Mouse (Mus musculus) embryo, embryonic 9.5 days (tissue): ENCODE results near the gene Cldn10.
"Not testable (repeated sequence)": the region's sequence is repeated elsewhere in the genome, so short reads cannot be mapped to it uniquely, and the experiment has no call there.

ENCODE experiments used
- DNase-seq: peaks from one replicate; pipeline ENCODE4 v3.0.0-alpha.2; 2017; ENCODE audit errors: extremely low spot score

The Cldn10 gene

GRCm38 (mm10) chr14:118782241-118782640 is 5.5 kb upstream of the Cldn10 start:
- no peak for DNase-seq

- no peak for DNase-seq
Observed at GRCm38 (mm10) chr14:118783326-118783935, 4.3 kb upstream of the Cldn10 start.

GRCm38 (mm10) chr14:118790217-118790616 is 2.5 kb downstream of the Cldn10 start:
- DNase-seq: no peak

- no peak for DNase-seq
Observed at GRCm38 (mm10) chr14:118792957-118793356, 5.2 kb downstream of the Cldn10 start.

- DNase-seq: no peak
Observed at GRCm38 (mm10) chr14:118793416-118793815, 5.7 kb downstream of the Cldn10 start.

- DNase-seq: no peak
Observed at GRCm38 (mm10) chr14:118794196-118794595, 6.5 kb downstream of the Cldn10 start.

- DNase-seq: no peak
Observed at GRCm38 (mm10) chr14:118794893-118795292, 7.2 kb downstream of the Cldn10 start.

- DNase-seq: no peak
Observed at GRCm38 (mm10) chr14:118795915-118796693, 8.4 kb downstream of the Cldn10 start.

- DNase-seq: no peak
Observed at GRCm38 (mm10) chr14:118796694-118797058, 9.0 kb downstream of the Cldn10 start.

- no peak for DNase-seq
Observed at GRCm38 (mm10) chr14:118797270-118797669, 9.6 kb downstream of the Cldn10 start.

GRCm38 (mm10) chr14:118799918-118800317 is 12.2 kb downstream of the Cldn10 start:
- no peak for DNase-seq

GRCm38 (mm10) chr14:118803936-118804335 is 16.2 kb downstream of the Cldn10 start:
- no peak for DNase-seq

GRCm38 (mm10) chr14:118804351-118804750 is 16.6 kb downstream of the Cldn10 start:
- peak; percentile 29 for DNase-seq

GRCm38 (mm10) chr14:118807653-118808052 is 19.9 kb downstream of the Cldn10 start:
- DNase-seq: no peak

- DNase-seq: not testable (repeated sequence)
Observed at GRCm38 (mm10) chr14:118808183-118808582, 20.5 kb downstream of the Cldn10 start.

GRCm38 (mm10) chr14:118809686-118810085 is 22.0 kb downstream of the Cldn10 start:
- no peak for DNase-seq

- not testable (repeated sequence) for DNase-seq
Observed at GRCm38 (mm10) chr14:118811256-118811655, 23.5 kb downstream of the Cldn10 start.

GRCm38 (mm10) chr14:118813111-118813510 is 25.4 kb downstream of the Cldn10 start:
- DNase-seq: no peak

- DNase-seq: peak; percentile 64
Observed at GRCm38 (mm10) chr14:118816503-118816902, 28.8 kb downstream of the Cldn10 start.

- DNase-seq: peak; percentile 53
Observed at GRCm38 (mm10) chr14:118820111-118820510, 32.4 kb downstream of the Cldn10 start.

- DNase-seq: no peak
Observed at GRCm38 (mm10) chr14:118822816-118823215, 35.1 kb downstream of the Cldn10 start.

GRCm38 (mm10) chr14:118823313-118823712 is 35.6 kb downstream of the Cldn10 start:
- DNase-seq: no peak

GRCm38 (mm10) chr14:118826346-118826745 is 38.6 kb downstream of the Cldn10 start:
- no peak for DNase-seq
